Mouse (Mus musculus) monocyte, adult 2 months (primary cell): Measurements from ENCODE around the gene Top3b.
"Not testable (repeated sequence)": the region's sequence is repeated elsewhere in the genome, so short reads cannot be mapped to it uniquely, and the experiment has no call there.

Experiments
- DNase-seq, 2 experiments: peaks; one replicate each; pipeline ENCODE4 v3.0.0; 2022; ENCODE audit warnings: low spot score in 2 of 2, low read depth in 1 of 2

Gene Top3b

GRCm38 (mm10) chr16:16870617-16871331 lies at the start of gene Top3b, which contains the start of gene Vpreb1:
TSS of gene Top3b (plus strand) at chr16:16870736.
TSS of gene Vpreb1 (minus strand) at chr16:16870843.
- peak; percentile 77 to 82 for DNase-seq

GRCm38 (mm10) chr16:16825476-16825875 lies 45.1 kb upstream of the Top3b start:
- DNase-seq = no peak

GRCm38 (mm10) chr16:16826223-16826622 lies 44.3 kb upstream of the Top3b start:
- no peak for DNase-seq

GRCm38 (mm10) chr16:16828757-16829615 lies 41.5 kb upstream of the Top3b start, which contains the start of gene Spag6l:
TSS of gene Spag6l (minus strand) at chr16:16829456.
- DNase-seq = peak; percentile 7 to 28

GRCm38 (mm10) chr16:16829671-16830070 lies 40.9 kb upstream of the Top3b start:
- DNase-seq = no peak

GRCm38 (mm10) chr16:16849196-16849595 lies 21.3 kb upstream of the Top3b start:
- DNase-seq = no peak

- DNase-seq = no peak
Observed at GRCm38 (mm10) chr16:16852411-16852810, 18.1 kb upstream of the Top3b start.

- DNase-seq = peak in 1 of 2 experiments; percentile 26
Observed at GRCm38 (mm10) chr16:16854836-16855235, 15.7 kb upstream of the Top3b start.

- no peak for DNase-seq
Observed at GRCm38 (mm10) chr16:16855541-16855940, 15.0 kb upstream of the Top3b start.

GRCm38 (mm10) chr16:16856054-16856453 lies 14.5 kb upstream of the Top3b start:
- not testable (repeated sequence) for DNase-seq

GRCm38 (mm10) chr16:16856731-16857476 lies 13.6 kb upstream of the Top3b start:
- no peak for DNase-seq

- DNase-seq = no peak
Observed at GRCm38 (mm10) chr16:16862288-16862687, 8.2 kb upstream of the Top3b start.

- DNase-seq = no peak
Observed at GRCm38 (mm10) chr16:16863978-16864377, 6.6 kb upstream of the Top3b start, which contains the start of gene Igll1. TSS of gene Igll1 (minus strand) at chr16:16863985.

GRCm38 (mm10) chr16:16865217-16865616 lies 5.3 kb upstream of the Top3b start:
- no peak for DNase-seq

- no peak for DNase-seq
Observed at GRCm38 (mm10) chr16:16865696-16866561, 4.6 kb upstream of the Top3b start.

- no peak for DNase-seq
Observed at GRCm38 (mm10) chr16:16870241-16870616, 307 bp upstream of the Top3b start.

GRCm38 (mm10) chr16:16879025-16879424 lies 8.5 kb downstream of the Top3b start:
- no peak for DNase-seq

- DNase-seq = no peak
Observed at GRCm38 (mm10) chr16:16888341-16888740, 17.8 kb downstream of the Top3b start.

- no peak for DNase-seq
Observed at GRCm38 (mm10) chr16:16892366-16892765, 21.8 kb downstream of the Top3b start.

GRCm38 (mm10) chr16:16896015-16896381 lies 25.5 kb downstream of the Top3b start:
- no peak for DNase-seq
